Mouse (Mus musculus) hindbrain, postnatal 0 days (tissue): ENCODE measurements at regions not wholly inside any gene's neighbourhood (a gene's known extent, or its start where the extent isn't known, plus 50 kb on each side); places are given as distances from the start of the nearest gene placed in this dataset.

Source experiments
- ATAC-seq: fragments of 200-750 bp; cut with Nextera tagmentation; 2 replicates; pipeline ENCODE4 v1.8.0; 2017; ENCODE audit warnings: mild to moderate bottlenecking, moderate TSS enrichment, moderate library complexity
- DNase-seq: peaks from one replicate; pipeline ENCODE4 v3.0.0-alpha.2; 2015; ENCODE audit warnings: low spot score
- H3K27ac ChIP-seq: fragments of 300-500 bp; sonication (generic); 2 replicates; pipeline ENCODE4 v1.5.1; 2014; ENCODE audit warnings: mild to moderate bottlenecking
- H3K27me3 ChIP-seq: fragments of 300-500 bp; sonication (generic); 2 replicates; pipeline ENCODE4 v1.6.1; 2014; ENCODE audit warnings: low read length, mixed read lengths; ENCODE audit not compliant: insufficient read depth
- H3K36me3 ChIP-seq: fragments of 300-500 bp; sonication (generic); 2 replicates; pipeline ENCODE4 v1.6.1; 2014; ENCODE audit warnings: low read length, mixed read lengths; ENCODE audit not compliant: insufficient read depth
- H3K4me1 ChIP-seq: fragments of 300-500 bp; sonication (generic); 2 replicates; pipeline ENCODE4 v1.6.1; 2014; ENCODE audit warnings: antibody characterized with exemption, low read length, mixed read lengths; ENCODE audit not compliant: insufficient read depth
- H3K4me2 ChIP-seq: fragments of 300-500 bp; sonication (generic); 2 replicates; pipeline ENCODE4 v1.6.1; 2014; ENCODE audit warnings: low read depth, mild to moderate bottlenecking, low read length, moderate library complexity, mixed read lengths
- H3K4me3 ChIP-seq: fragments of 300-500 bp; sonication (generic); 2 replicates; pipeline ENCODE4 v1.5.1; 2014; ENCODE audit warnings: low read length
- H3K9ac ChIP-seq: fragments of 300-500 bp; sonication (generic); replicated peaks from 2 replicates; pipeline ENCODE4 v1.6.1; 2014; ENCODE audit warnings: mild to moderate bottlenecking, low read length, moderate library complexity, mixed read lengths
- H3K9me3 ChIP-seq: fragments of 300-500 bp; sonication (generic); 2 replicates; pipeline ENCODE4 v1.6.1; 2016; ENCODE audit warnings: low read length, mixed read lengths
- CTCF ChIP-seq: IDR thresholded peaks from 2 replicates; pipeline ENCODE4 v1.5.1; 2016; ENCODE audit warnings: antibody characterized with exemption, control low read depth, low read depth
- WGBS: fragments of 180-500 bp; shearing (Covaris S2); extraction: QIAGEN DNeasy Blood & Tissue Kit; methylation state at CpG from one replicate; pipeline ENCODE4 v1.1.7; 2014; 5-methylcytosine and 5-hydroxymethylcytosine counted together

DNA sequence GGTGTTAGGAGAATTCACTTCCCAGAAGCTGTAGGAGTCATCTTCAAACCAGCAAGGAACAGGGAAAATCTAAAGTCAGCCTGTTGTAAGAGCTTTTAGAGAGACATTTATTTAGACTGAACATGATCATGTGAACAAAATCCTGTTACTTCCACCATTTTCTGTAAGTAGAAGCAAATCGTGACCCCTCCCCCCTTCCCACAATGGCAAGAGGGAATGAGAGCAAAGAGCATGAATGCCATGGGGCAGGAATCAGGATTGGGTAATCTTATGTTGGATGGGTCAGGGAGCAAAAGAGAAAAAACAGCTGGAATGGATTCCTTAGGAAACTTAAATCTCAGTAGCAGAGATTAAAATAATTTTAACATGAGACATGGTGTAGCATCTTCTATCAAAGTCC lies 127.4 kb upstream of the Spaca1 start:
- no peaks in the 10 kb centered on the region for H3K36me3 ChIP-seq
- ATAC-seq (no peak), DNase-seq (no peak)
- H3K9me3 ChIP-seq = no peaks in the 10 kb centered on the region
- TF ChIP-seq CTCF = no peak
- H3K27me3 ChIP-seq = no peaks in the 10 kb centered on the region
- H3K9ac ChIP-seq = no peak overlapping the region
- no peaks in the 10 kb centered on the region for H3K4me1 ChIP-seq
- WGBS = 68% methylated on average over 1 of the region's 1 CpGs
- no peak overlapping the region for H3K4me2 ChIP-seq
- no peak overlapping the region for H3K27ac ChIP-seq
- no peak overlapping the region for H3K4me3 ChIP-seq

DNA sequence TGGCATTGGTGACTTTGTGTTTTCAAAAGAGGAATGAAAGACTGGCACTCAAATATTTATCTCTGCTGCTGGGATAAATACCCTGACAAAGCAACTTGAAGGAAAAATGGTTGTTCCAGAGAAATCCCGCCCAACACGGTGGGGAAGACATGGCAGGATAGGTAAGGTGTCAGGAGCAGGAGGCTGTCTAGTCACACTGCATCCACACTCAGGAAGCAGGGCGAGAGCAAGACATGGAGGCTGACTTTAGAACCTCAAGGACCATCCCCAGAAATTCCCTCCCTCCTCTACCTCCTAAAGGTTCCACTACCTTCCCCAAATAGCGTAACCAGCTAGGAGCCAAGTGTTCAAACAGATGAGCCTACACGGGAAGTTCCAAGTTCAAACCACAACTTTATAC lies 136.5 kb upstream of the Spaca1 start:
- 91% methylated on average over 5 of the region's 5 CpGs for WGBS
- no peak for TF ChIP-seq CTCF

DNA sequence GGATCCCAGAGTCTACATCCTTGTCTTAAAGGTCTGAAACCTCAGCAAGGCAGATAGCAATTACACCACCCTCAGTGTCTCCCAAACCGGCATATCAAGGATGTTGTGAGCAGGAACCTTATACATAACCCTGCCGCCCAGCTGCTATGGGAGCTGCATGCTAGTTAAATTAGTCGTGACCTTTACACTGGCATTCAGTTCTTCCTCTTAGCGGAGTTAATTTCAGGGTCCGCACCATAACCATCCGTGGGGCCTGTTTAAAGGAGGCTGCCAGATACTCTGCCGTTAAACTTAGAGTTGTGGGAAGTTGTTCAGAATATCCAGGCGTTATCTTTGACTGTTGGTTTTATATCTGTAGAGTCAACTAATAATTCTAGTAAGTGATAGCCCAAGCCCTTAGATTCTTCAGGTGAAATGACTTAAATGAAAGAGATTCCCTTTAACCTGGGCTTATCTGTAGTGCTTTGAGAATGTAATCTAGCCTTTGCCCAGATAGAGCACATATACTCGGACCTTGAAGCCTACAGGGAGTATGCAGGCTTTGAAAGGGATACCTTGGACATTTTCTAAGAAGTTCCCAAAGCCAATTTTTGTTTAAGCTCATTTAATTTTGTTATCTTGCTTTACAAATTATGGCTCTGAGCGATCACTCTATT lies 153.3 kb upstream of the Spaca1 start:
- Histone ChIP-seq H3K9ac (no peak overlapping the region), H3K27ac (no peak overlapping the region), H3K4me3 (no peak overlapping the region), H3K36me3 (no peaks in the 10 kb centered on the region), H3K27me3 (no peaks in the 10 kb centered on the region), H3K9me3 (no peaks in the 10 kb centered on the region), H3K4me2 (no peak overlapping the region), H3K4me1 (no peaks in the 10 kb centered on the region)
- no peak for ATAC-seq
- DNase-seq = no peak
- TF ChIP-seq CTCF = no peak
- WGBS = 83% methylated on average over 10 of the region's 10 CpGs

More for the DNA sequence above, 136.5 kb upstream of the Spaca1 start:
- DNase-seq (no peak), ATAC-seq (no peak)
- no peaks in the 10 kb centered on the region for H3K4me1 ChIP-seq
- H3K9ac ChIP-seq = no peak overlapping the region
- H3K36me3 ChIP-seq = no peaks in the 10 kb centered on the region
- no peaks in the 10 kb centered on the region for H3K9me3 ChIP-seq
- no peaks in the 10 kb centered on the region for H3K27me3 ChIP-seq
- no peak overlapping the region for H3K4me3 ChIP-seq
- H3K27ac ChIP-seq = no peak overlapping the region
- no peak overlapping the region for H3K4me2 ChIP-seq

DNA sequence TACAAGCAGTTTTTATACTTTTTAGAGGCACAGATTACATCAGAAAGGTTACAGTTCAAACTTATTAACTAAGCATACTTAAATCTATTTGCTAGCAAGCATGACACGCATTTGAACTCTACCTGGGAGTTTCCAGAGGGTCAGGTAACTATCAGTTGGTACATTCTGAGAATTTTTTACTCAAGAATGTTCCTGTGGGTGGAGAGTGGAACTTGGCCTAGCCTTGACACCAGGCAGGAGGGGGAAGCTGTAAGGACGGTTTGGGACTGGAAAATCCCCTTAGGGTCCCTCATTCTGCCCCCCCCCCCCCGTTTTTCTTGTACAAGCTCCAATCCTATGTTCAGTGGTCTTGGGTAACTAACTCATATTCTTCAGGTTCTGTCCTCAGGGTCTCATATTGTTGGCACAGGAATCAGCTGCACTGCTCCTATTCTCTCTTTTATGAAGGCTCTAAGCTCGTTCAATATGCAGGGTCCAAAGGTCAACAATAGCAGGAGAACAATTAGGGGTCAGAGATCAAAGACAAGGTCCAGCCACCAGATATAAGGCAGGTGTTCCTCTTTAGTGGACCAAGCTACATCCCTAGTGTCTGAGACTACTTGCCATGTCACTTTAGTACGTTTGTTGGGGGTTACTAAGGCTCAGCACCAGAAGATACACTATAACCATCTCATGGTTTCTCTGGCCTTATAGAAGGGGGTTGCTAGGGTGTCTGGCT lies 159.3 kb upstream of the Spaca1 start:
- H3K27me3 ChIP-seq = no peaks in the 10 kb centered on the region
- H3K36me3 ChIP-seq = no peaks in the 10 kb centered on the region
- no peak overlapping the region for H3K4me2 ChIP-seq
- no peak overlapping the region for H3K9ac ChIP-seq
- H3K9me3 ChIP-seq = no peaks in the 10 kb centered on the region
- WGBS = 65% methylated on average over 5 of the region's 5 CpGs
- no peak for DNase-seq
- H3K4me1 ChIP-seq = no peaks in the 10 kb centered on the region
- no peak overlapping the region for H3K27ac ChIP-seq
- H3K4me3 ChIP-seq = no peak overlapping the region
- TF ChIP-seq CTCF = no peak
- ATAC-seq = no peak

DNA sequence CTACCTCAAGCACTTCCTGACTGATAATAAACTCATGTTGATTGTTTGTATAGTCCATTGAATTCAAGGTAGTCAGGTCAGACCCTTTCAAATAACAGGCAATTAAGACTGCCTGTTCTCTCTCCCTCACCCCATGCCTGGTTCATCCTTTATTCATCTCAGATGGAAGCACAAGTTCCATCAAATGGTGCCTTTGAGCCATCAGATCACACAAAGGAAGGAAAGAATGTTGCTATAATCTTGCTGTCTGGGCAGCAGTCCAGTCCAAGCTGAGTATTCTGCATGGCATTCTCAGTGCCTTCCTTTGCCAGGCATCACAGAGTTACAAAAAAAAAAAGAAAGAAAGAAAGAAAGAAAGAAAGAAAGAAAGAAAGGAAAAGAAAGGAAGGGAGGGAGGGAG lies 163.7 kb upstream of the Spaca1 start:
- no peak for ATAC-seq
- DNase-seq = no peak
- H3K27ac ChIP-seq = no peak overlapping the region
- H3K27me3 ChIP-seq = no peaks in the 10 kb centered on the region
- no peak for TF ChIP-seq CTCF
- no peak overlapping the region for H3K4me3 ChIP-seq
- H3K36me3 ChIP-seq = no peaks in the 10 kb centered on the region
- no peaks in the 10 kb centered on the region for H3K4me1 ChIP-seq
- no peak overlapping the region for H3K4me2 ChIP-seq
- H3K9me3 ChIP-seq = no peaks in the 10 kb centered on the region
- H3K9ac ChIP-seq = no peak overlapping the region

DNA sequence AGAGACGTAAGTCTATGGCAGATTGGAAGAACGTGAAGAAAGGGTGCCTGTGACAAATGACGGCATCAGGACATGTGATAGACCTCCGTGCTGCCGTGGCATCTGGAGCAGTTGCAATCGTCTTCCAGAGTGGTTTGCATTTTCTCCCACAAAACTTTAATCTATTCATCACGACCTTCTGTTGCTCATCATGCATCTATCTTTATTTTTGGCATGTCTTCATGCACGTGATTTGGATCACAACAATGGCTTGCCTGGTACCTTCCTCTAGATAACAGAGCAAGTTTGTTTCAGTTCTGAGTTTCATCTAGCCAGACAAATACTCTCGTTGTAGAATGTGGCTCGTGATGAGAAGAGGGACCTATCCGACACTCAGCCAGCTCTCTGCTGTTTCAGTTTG lies 164.4 kb upstream of the Spaca1 start:
- Histone ChIP-seq H3K4me3 (no peak overlapping the region), H3K9ac (no peak overlapping the region), H3K4me2 (no peak overlapping the region), H3K36me3 (no peaks in the 10 kb centered on the region), H3K27ac (no peak overlapping the region), H3K4me1 (no peaks in the 10 kb centered on the region), H3K27me3 (no peaks in the 10 kb centered on the region), H3K9me3 (no peaks in the 10 kb centered on the region)
- ATAC-seq = no peak
- TF ChIP-seq CTCF = no peak
- DNase-seq = no peak
- 72% methylated on average over 11 of the region's 11 CpGs for WGBS

DNA sequence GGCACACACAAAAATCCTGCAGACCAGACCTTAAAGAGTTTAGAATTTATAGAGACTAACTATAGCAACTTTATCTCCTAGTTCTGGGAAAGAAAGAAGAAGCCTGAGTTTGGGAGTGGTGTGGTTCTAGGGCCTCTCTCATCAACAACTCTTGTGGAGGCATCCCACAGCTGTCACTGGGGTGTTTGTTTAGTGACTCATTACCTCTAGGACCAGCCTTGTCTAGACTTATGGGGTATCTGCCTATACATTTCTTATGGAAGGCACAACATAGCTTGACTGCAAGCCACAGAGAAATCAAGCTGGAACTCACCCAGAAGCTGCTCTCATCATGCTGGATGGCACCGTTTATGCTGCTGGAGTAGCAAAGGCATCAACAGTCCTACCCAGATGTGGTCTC lies 171.9 kb upstream of the Spaca1 start:
- WGBS = 81% methylated on average over 1 of the region's 1 CpGs
- no peak for ATAC-seq

More for the DNA sequence above, 171.9 kb upstream of the Spaca1 start:
- Histone ChIP-seq H3K9ac (no peak overlapping the region), H3K27me3 (no peaks in the 10 kb centered on the region), H3K36me3 (no peaks in the 10 kb centered on the region), H3K27ac (no peak overlapping the region), H3K9me3 (no peaks in the 10 kb centered on the region), H3K4me3 (no peak overlapping the region), H3K4me1 (peaks cover 2% of the 10 kb centered on the region; the same call in 1 of the 2 replicates), H3K4me2 (no peak overlapping the region)
- DNase-seq = no peak
- no peak for TF ChIP-seq CTCF
